Mouse (Mus musculus) layer of hippocampus, adult 9-10 months (tissue): ENCODE data around the gene Il22ra1.
"Not testable (repeated sequence)": the region's sequence is repeated elsewhere in the genome, so short reads cannot be mapped to it uniquely, and the experiment has no call there.

Source experiments
- DNase-seq: peaks from one replicate; pipeline ENCODE4 v3.0.0; 2022; ENCODE audit warnings: low spot score

Gene Il22ra1

GRCm38 (mm10) chr4:135727817-135728216 is at the start of gene Il22ra1:
Il22ra1 (plus strand) TSS chr4:135728172.
- DNase-seq, result no peak

GRCm38 (mm10) chr4:135679316-135679715 is 48.7 kb upstream of the Il22ra1 start:
- DNase-seq, result no peak

- no peak for DNase-seq
Measured at GRCm38 (mm10) chr4:135681789-135682188, 46.2 kb upstream of the Il22ra1 start.

- no peak for DNase-seq
Measured at GRCm38 (mm10) chr4:135683553-135683952, 44.4 kb upstream of the Il22ra1 start.

GRCm38 (mm10) chr4:135684731-135685130 is 43.2 kb upstream of the Il22ra1 start:
- no peak for DNase-seq

- peak; percentile 3 for DNase-seq
Measured at GRCm38 (mm10) chr4:135685906-135686567, 41.9 kb upstream of the Il22ra1 start, which contains the start of gene Ifnlr1. Ifnlr1 (plus strand) TSS chr4:135686287.

- no peak for DNase-seq
Measured at GRCm38 (mm10) chr4:135686568-135686953, 41.4 kb upstream of the Il22ra1 start.

GRCm38 (mm10) chr4:135689797-135690196 is 38.2 kb upstream of the Il22ra1 start:
- no peak for DNase-seq

GRCm38 (mm10) chr4:135690241-135690640 is 37.7 kb upstream of the Il22ra1 start:
- no peak for DNase-seq

GRCm38 (mm10) chr4:135692916-135693315 is 35.1 kb upstream of the Il22ra1 start:
- DNase-seq, result no peak

- DNase-seq, result no peak
Measured at GRCm38 (mm10) chr4:135698498-135698897, 29.5 kb upstream of the Il22ra1 start.

GRCm38 (mm10) chr4:135703497-135703896 is 24.5 kb upstream of the Il22ra1 start:
- no peak for DNase-seq

GRCm38 (mm10) chr4:135704016-135704415 is 24.0 kb upstream of the Il22ra1 start:
- DNase-seq, result no peak

GRCm38 (mm10) chr4:135706045-135706444 is 21.9 kb upstream of the Il22ra1 start:
- DNase-seq, result no peak

GRCm38 (mm10) chr4:135709072-135709564 is 18.9 kb upstream of the Il22ra1 start:
- peak; percentile 64 for DNase-seq

- no peak for DNase-seq
Measured at GRCm38 (mm10) chr4:135709621-135710020, 18.4 kb upstream of the Il22ra1 start.

GRCm38 (mm10) chr4:135710392-135710791 is 17.6 kb upstream of the Il22ra1 start:
- DNase-seq, result no peak

- no peak for DNase-seq
Measured at GRCm38 (mm10) chr4:135714776-135715175, 13.2 kb upstream of the Il22ra1 start.

GRCm38 (mm10) chr4:135716438-135716837 is 11.5 kb upstream of the Il22ra1 start:
- not testable (repeated sequence) for DNase-seq

- no peak for DNase-seq
Measured at GRCm38 (mm10) chr4:135722540-135723290, 5.3 kb upstream of the Il22ra1 start.

GRCm38 (mm10) chr4:135726416-135726815 is 1.6 kb upstream of the Il22ra1 start:
- DNase-seq, result no peak

- DNase-seq, result no peak
Measured at GRCm38 (mm10) chr4:135730204-135730603, 2.2 kb downstream of the Il22ra1 start.

GRCm38 (mm10) chr4:135730951-135731350 is 3.0 kb downstream of the Il22ra1 start:
- no peak for DNase-seq
